Mouse (Mus musculus) hindbrain, postnatal 0 days (tissue): ENCODE data around the gene Rxylt1. TPM values are rescaled to one million over a fixed set of nuclear protein-coding genes. Genes with fewer than 3 reads are reported as not detected.

ENCODE experiments used
- ATAC-seq: fragments of 200-750 bp; cut with Nextera tagmentation; 2 replicates; pipeline ENCODE4 v1.8.0; 2017; ENCODE audit warnings: mild to moderate bottlenecking, moderate TSS enrichment, moderate library complexity
- DNase-seq: peaks from one replicate; pipeline ENCODE4 v3.0.0-alpha.2; 2015; ENCODE audit warnings: low spot score
- H3K27ac ChIP-seq: fragments of 300-500 bp; sonication (generic); 2 replicates; pipeline ENCODE4 v1.5.1; 2014; ENCODE audit warnings: mild to moderate bottlenecking
- H3K27me3 ChIP-seq: fragments of 300-500 bp; sonication (generic); 2 replicates; pipeline ENCODE4 v1.6.1; 2014; ENCODE audit warnings: low read length, mixed read lengths; ENCODE audit not compliant: insufficient read depth
- H3K36me3 ChIP-seq: fragments of 300-500 bp; sonication (generic); 2 replicates; pipeline ENCODE4 v1.6.1; 2014; ENCODE audit warnings: low read length, mixed read lengths; ENCODE audit not compliant: insufficient read depth
- H3K4me1 ChIP-seq: fragments of 300-500 bp; sonication (generic); 2 replicates; pipeline ENCODE4 v1.6.1; 2014; ENCODE audit warnings: antibody characterized with exemption, low read length, mixed read lengths; ENCODE audit not compliant: insufficient read depth
- H3K4me2 ChIP-seq: fragments of 300-500 bp; sonication (generic); 2 replicates; pipeline ENCODE4 v1.6.1; 2014; ENCODE audit warnings: low read depth, mild to moderate bottlenecking, low read length, moderate library complexity, mixed read lengths
- H3K4me3 ChIP-seq: fragments of 300-500 bp; sonication (generic); 2 replicates; pipeline ENCODE4 v1.5.1; 2014; ENCODE audit warnings: low read length
- H3K9ac ChIP-seq: fragments of 300-500 bp; sonication (generic); replicated peaks from 2 replicates; pipeline ENCODE4 v1.6.1; 2014; ENCODE audit warnings: mild to moderate bottlenecking, low read length, moderate library complexity, mixed read lengths
- H3K9me3 ChIP-seq: fragments of 300-500 bp; sonication (generic); 2 replicates; pipeline ENCODE4 v1.6.1; 2016; ENCODE audit warnings: low read length, mixed read lengths
- CTCF ChIP-seq: IDR thresholded peaks from 2 replicates; pipeline ENCODE4 v1.5.1; 2016; ENCODE audit warnings: antibody characterized with exemption, control low read depth, low read depth
- WGBS: fragments of 180-500 bp; shearing (Covaris S2); extraction: QIAGEN DNeasy Blood & Tissue Kit; methylation state at CpG from one replicate; pipeline ENCODE4 v1.1.7; 2014; 5-methylcytosine and 5-hydroxymethylcytosine counted together
- polyA plus RNA-seq: library from polyadenylated mRNA; unstranded; fragments of >200 nt; fragmentation: Nextera tagmentation; extraction: Ambion mirVana; gene quantifications from 2 replicates; pipeline ENCODE4 v1.2.1, GENCODE M21; 2015
- total RNA-seq: library from RNA; depleted of rRNA; stranded (reverse); fragments of >200 nt; gene quantifications from 2 replicates; pipeline ENCODE4 v1.2.3, GENCODE M21; 2014; rRNA removed

Rxylt1 gene
- total and polyA plus RNA-seq, 2 experiments from 2014 or later, result 17.0 to 59.8 TPM

- 68% methylated on average over 7 of the region's 7 CpGs for WGBS
- TF ChIP-seq CTCF, result no peak
- H3K9ac ChIP-seq, result no peak overlapping the region
- ATAC-seq (no peak), DNase-seq (no peak)
- H3K27ac ChIP-seq, result no peak overlapping the region
- H3K4me2 ChIP-seq, result no peak overlapping the region
- H3K36me3 ChIP-seq, result no peaks in the 10 kb centered on the region
- no peaks in the 10 kb centered on the region for H3K4me1 ChIP-seq
- H3K27me3 ChIP-seq, result no peaks in the 10 kb centered on the region
- no peaks in the 10 kb centered on the region for H3K9me3 ChIP-seq
- H3K4me3 ChIP-seq, result no peak overlapping the region
Observed at GRCm38 (mm10) chr10:122029738-122030137, 67.4 kb downstream of the Rxylt1 start.

Other genes starting within 250 kb of the Rxylt1 start
- 18.8 and 27.9 TPM in 2 replicates for gene Srgap1, start 50.1 kb downstream of the Rxylt1 start, total RNA-seq
- gene Srgap1, start 50.1 kb downstream of the Rxylt1 start, polyA plus RNA-seq, result 24.4 TPM in 2 replicates